Mouse (Mus musculus): ENCODE measurements around the gene Pde6c. TPM values are rescaled to one million over a fixed set of nuclear protein-coding genes. Genes with fewer than 3 reads are reported as not detected.

Pde6c gene
- polyA plus RNA-seq, 1 experiment from 2014 or later: not detected

GRCm38 (mm10) chr19:38112575-38112974 is 20.0 kb upstream of the Pde6c start:
- Histone ChIP-seq H3K36me3 (replicated peaks) (no peaks in the 10 kb centered on the region), H3K4me1 (0 out of 2 replicates have a peak, but pooled peaks cover 2% of the 10 kb centered on the region), H3K4me3 (no peak overlapping the region), H3K27ac (replicated peaks) (no peak overlapping the region), H3K27me3 (replicated peaks; ENCODE audit: low read depth, poor library complexity, severe bottlenecking) (0 out of 2 replicates have a peak, but pooled peaks cover 4% of the 10 kb centered on the region), H3K9me3 (no peaks in the 10 kb centered on the region)
- 52% methylated on average over 4 of the region's 4 CpGs for WGBS
- no peak for DNase-seq (ENCODE audit: low spot score)

GRCm38 (mm10) chr19:38114834-38115491 is 17.6 kb upstream of the Pde6c start:
- H3K4me3 ChIP-seq: no peak overlapping the region
- no peaks in the 10 kb centered on the region for H3K27me3 ChIP-seq (replicated peaks; ENCODE audit: low read depth, poor library complexity, severe bottlenecking)
- no peaks in the 10 kb centered on the region for H3K9me3 ChIP-seq
- no peak for DNase-seq (ENCODE audit: low spot score)
- H3K4me1 ChIP-seq: 0 out of 2 replicates have a peak, but pooled peaks cover 2% of the 10 kb centered on the region
- H3K27ac ChIP-seq (replicated peaks): no peak overlapping the region
- no peaks in the 10 kb centered on the region for H3K36me3 ChIP-seq (replicated peaks)
- WGBS: 89% methylated on average over 7 of the region's 7 CpGs

- no peaks in the 10 kb centered on the region for H3K9me3 ChIP-seq
- no peak overlapping the region for H3K4me3 ChIP-seq
- peaks cover 11% of the 10 kb centered on the region for H3K4me1 ChIP-seq
- H3K27me3 ChIP-seq (replicated peaks; ENCODE audit: low read depth, poor library complexity, severe bottlenecking): peaks cover 38% of the 10 kb centered on the region
- no peaks in the 10 kb centered on the region for H3K36me3 ChIP-seq (replicated peaks)
- 86% methylated on average over 5 of the region's 5 CpGs for WGBS
- DNase-seq (ENCODE audit: low spot score): no peak
- H3K27ac ChIP-seq (replicated peaks): no peak overlapping the region
Measured at GRCm38 (mm10) chr19:38120123-38120760, 12.3 kb upstream of the Pde6c start.

GRCm38 (mm10) chr19:38123921-38124320 is 8.7 kb upstream of the Pde6c start:
- H3K9me3 ChIP-seq: no peaks in the 10 kb centered on the region
- H3K27ac ChIP-seq (replicated peaks): no peak overlapping the region
- WGBS: 30% methylated on average over 9 of the region's 9 CpGs
- peaks cover 54% of the 10 kb centered on the region for H3K27me3 ChIP-seq (replicated peaks; ENCODE audit: low read depth, poor library complexity, severe bottlenecking)
- peaks cover 11% of the 10 kb centered on the region for H3K4me1 ChIP-seq
- no peaks in the 10 kb centered on the region for H3K36me3 ChIP-seq (replicated peaks)
- H3K4me3 ChIP-seq: peak overlapping the region; percentile 71
- peak; percentile 19 for DNase-seq (ENCODE audit: low spot score)

- H3K27me3 ChIP-seq (replicated peaks; ENCODE audit: low read depth, poor library complexity, severe bottlenecking): peaks cover 54% of the 10 kb centered on the region
- DNase-seq (ENCODE audit: low spot score): peak; percentile 66
- H3K4me3 ChIP-seq: peak overlapping the region; percentile 71
- H3K36me3 ChIP-seq (replicated peaks): no peaks in the 10 kb centered on the region
- peak overlapping the region; percentile 83 for H3K27ac ChIP-seq (replicated peaks)
- H3K4me1 ChIP-seq: peaks cover 11% of the 10 kb centered on the region
- WGBS: 2% methylated on average over 75 of the region's 77 CpGs
- no peaks in the 10 kb centered on the region for H3K9me3 ChIP-seq
Measured at GRCm38 (mm10) chr19:38124401-38125218, 8.0 kb upstream of the Pde6c start.

GRCm38 (mm10) chr19:38125219-38125610 is 7.4 kb upstream of the Pde6c start, which contains the start of gene Rbp4:
TSS of gene Rbp4 (minus strand) at chr19:38125281.
- no peak for DNase-seq (ENCODE audit: low spot score)
- 68% methylated on average over 6 of the region's 6 CpGs for WGBS
- H3K4me1 ChIP-seq: peaks cover 11% of the 10 kb centered on the region
- peaks cover 54% of the 10 kb centered on the region for H3K27me3 ChIP-seq (replicated peaks; ENCODE audit: low read depth, poor library complexity, severe bottlenecking)
- peak within 1 kb of the TSS; percentile 71 for H3K4me3 ChIP-seq
- no peaks in the 10 kb centered on the region for H3K36me3 ChIP-seq (replicated peaks)
- H3K27ac ChIP-seq (replicated peaks): peak within 1 kb of the TSS; percentile 83
- H3K9me3 ChIP-seq: no peaks in the 10 kb centered on the region

- peaks cover 11% of the 10 kb centered on the region for H3K4me1 ChIP-seq
- DNase-seq (ENCODE audit: low spot score): no peak
- peaks cover 52% of the 10 kb centered on the region for H3K27me3 ChIP-seq (replicated peaks; ENCODE audit: low read depth, poor library complexity, severe bottlenecking)
- WGBS: 75% methylated on average over 8 of the region's 8 CpGs
- no peaks in the 10 kb centered on the region for H3K36me3 ChIP-seq (replicated peaks)
- H3K9me3 ChIP-seq: no peaks in the 10 kb centered on the region
- H3K4me3 ChIP-seq: no peak overlapping the region
- H3K27ac ChIP-seq (replicated peaks): no peak overlapping the region
Measured at GRCm38 (mm10) chr19:38126656-38127055, 5.9 kb upstream of the Pde6c start.

- Histone ChIP-seq H3K4me1 (peaks cover 9% of the 10 kb centered on the region; the same call in 1 of the 2 replicates), H3K4me3 (no peak overlapping the region), H3K27ac (replicated peaks) (no peak overlapping the region), H3K9me3 (no peaks in the 10 kb centered on the region), H3K36me3 (replicated peaks) (no peaks in the 10 kb centered on the region), H3K27me3 (replicated peaks; ENCODE audit: low read depth, poor library complexity, severe bottlenecking) (no peaks in the 10 kb centered on the region)
- WGBS: 62% methylated on average over 11 of the region's 11 CpGs
- no peak for DNase-seq (ENCODE audit: low spot score)
Measured at GRCm38 (mm10) chr19:38133986-38134385, 1.4 kb downstream of the Pde6c start.

GRCm38 (mm10) chr19:38134806-38135205 is 2.2 kb downstream of the Pde6c start:
- Histone ChIP-seq H3K27ac (replicated peaks) (no peak overlapping the region), H3K9me3 (no peaks in the 10 kb centered on the region), H3K36me3 (replicated peaks) (no peaks in the 10 kb centered on the region), H3K4me3 (no peak overlapping the region), H3K27me3 (replicated peaks; ENCODE audit: low read depth, poor library complexity, severe bottlenecking) (no peaks in the 10 kb centered on the region), H3K4me1 (peaks cover 9% of the 10 kb centered on the region; the same call in 1 of the 2 replicates)
- 94% methylated on average over 6 of the region's 6 CpGs for WGBS
- DNase-seq (ENCODE audit: low spot score): no peak

GRCm38 (mm10) chr19:38143540-38144271 is 11.1 kb downstream of the Pde6c start:
- Histone ChIP-seq H3K9me3 (no peaks in the 10 kb centered on the region), H3K4me3 (no peak overlapping the region), H3K4me1 (no peaks in the 10 kb centered on the region), H3K27me3 (replicated peaks; ENCODE audit: low read depth, poor library complexity, severe bottlenecking) (no peaks in the 10 kb centered on the region), H3K27ac (replicated peaks) (no peak overlapping the region), H3K36me3 (replicated peaks) (no peaks in the 10 kb centered on the region)
- no peak for DNase-seq (ENCODE audit: low spot score)
- 77% methylated on average over 4 of the region's 4 CpGs for WGBS

- WGBS: 96% methylated on average over 1 of the region's 1 CpGs
- no peaks in the 10 kb centered on the region for H3K36me3 ChIP-seq (replicated peaks)
- no peaks in the 10 kb centered on the region for H3K27me3 ChIP-seq (replicated peaks; ENCODE audit: low read depth, poor library complexity, severe bottlenecking)
- no peak for DNase-seq (ENCODE audit: low spot score)
- peaks cover 11% of the 10 kb centered on the region; the same call in 1 of the 2 replicates for H3K4me1 ChIP-seq
- no peak overlapping the region for H3K27ac ChIP-seq (replicated peaks)
- no peaks in the 10 kb centered on the region for H3K9me3 ChIP-seq
- H3K4me3 ChIP-seq: no peak overlapping the region
Measured at GRCm38 (mm10) chr19:38156243-38156642, 23.7 kb downstream of the Pde6c start.
